Mouse (Mus musculus): ENCODE data around the gene Adam12.

Gene Adam12

DNA sequence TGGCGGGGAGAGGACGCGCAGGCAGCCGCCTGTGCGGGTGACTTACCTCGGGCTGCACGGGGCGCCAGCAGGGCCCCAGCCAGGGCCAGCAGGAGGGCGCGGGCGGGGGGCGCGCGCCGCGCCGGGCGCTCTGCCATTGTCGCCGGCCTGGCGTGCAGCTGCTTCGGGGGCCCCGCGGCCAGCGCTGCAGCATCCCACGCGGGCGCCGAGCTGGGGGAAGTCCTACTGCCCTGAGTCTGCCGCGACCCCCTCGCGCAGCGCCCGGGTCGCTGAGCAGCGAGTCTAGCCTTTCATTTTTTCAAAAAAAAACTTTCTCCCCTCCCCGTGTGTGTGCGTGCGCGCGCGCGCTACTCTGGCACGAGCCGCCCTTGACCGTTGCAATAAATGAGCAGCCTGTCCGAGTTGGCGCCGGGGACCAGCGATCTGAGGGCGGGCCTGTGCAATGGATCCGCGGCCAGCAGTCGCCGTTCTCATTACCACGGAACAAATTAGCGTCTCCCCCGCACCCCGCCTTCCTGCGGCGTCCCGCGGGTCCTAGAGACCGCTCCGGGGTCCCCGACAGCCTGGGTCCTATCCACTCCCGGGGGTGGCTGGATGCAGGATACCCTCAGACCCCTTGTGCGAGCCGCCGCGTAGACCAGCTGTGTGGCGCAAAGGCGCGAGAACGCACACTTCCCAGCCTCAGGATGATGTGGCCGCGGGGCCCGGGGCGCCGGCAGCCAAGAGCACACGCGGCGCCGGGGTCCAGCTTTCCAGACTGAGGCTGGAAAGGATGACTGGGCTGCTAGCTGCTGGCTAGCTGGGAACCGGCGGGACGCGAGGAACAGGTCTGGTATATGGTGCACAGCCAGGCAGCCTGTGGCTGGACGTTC, 7.0 kb downstream of the Adam12 start:
- DNase-seq (ENCODE audit: low spot score), result no peak

DNA sequence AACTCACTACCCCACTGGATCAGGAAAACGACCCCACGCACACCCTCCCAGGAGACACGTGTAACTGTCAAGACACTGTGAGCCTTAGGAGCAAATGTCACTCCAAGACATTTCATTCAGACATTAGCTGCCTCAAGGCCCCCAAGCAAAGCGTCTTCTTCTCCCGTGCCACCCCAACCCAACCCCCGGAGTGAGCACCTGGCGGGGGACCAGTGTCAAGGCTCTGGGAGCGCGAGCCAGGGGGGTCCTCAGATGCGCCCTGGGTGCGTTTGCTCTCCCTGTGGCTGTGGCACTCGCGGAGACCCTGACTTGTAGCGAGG, 7.6 kb downstream of the Adam12 start:
- no peak for DNase-seq (ENCODE audit: low spot score)

DNA sequence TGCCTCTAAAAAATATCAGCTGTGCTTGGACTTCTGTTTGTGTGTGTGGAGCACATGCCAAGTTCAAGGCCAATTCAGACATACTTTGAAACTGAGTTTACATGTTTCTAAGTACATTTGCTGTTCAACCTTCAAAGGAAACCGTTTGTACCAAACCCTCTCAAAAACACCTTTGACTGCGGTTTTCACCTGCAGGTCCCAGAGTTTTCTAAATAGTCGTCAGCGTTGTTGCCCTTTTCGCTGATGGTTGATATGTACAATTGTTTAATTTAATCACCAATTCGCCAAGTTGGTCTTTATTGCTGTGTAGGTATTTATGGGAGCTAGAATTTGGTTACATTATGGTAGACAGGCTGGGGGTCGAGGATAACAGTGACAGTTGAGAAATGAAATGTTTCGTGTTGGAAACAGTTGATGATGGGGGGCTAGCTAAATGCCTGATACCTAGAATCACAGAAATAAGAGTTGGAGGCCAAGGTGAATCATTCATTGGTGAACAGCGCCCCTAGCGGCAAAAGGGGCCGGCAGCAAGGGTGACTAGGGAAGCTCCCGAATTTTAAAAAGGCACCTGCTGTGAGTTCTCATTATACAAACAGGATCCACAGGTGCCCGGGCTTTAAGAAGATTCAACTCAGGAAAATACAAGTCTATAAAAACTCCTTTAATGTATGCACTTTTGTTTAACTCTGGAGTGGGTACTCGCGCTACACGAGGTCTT, 8.3 kb downstream of the Adam12 start:
- no peak for DNase-seq (ENCODE audit: low spot score)

DNA sequence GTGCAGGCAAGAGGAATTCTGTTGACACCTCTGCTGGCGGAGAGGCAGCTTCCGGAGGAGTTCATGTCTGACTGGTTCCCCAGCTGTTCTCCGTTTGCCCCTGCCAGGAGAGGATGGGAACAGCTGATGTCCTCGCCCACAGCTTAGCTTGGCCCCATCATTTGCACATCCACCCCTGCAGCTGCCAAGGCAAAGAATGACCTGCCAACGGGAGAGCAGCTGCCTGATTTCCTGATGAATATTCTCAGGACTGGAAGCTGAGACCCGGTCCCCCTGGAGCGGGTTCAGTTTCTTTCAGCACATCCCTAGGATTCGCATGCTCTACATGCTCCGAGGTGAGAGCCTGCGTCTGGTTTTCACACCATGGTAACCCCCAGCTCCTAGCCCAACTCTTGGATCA, 24.0 kb downstream of the Adam12 start:
- no peak for DNase-seq (ENCODE audit: low spot score)

DNA sequence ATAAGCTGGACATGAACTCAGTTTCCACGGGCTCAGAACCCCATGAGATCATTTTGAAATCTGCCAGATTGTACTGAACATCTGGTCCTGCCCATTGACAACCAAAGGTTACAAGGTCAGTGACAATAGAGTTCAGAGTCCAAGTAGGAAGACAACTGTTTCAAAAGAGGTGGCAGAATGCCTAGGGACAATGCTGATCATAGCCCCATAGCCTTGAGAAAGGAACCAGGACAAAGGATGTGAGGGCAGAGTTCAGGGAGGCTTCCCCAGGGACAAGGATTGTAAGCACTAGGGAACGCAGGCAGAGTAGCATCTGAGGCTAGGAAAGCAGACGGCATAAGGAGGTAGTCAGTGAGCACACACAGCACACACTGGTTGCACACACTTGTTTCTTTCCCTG, 38.9 kb downstream of the Adam12 start:
- no peak for DNase-seq (ENCODE audit: low spot score)

DNA sequence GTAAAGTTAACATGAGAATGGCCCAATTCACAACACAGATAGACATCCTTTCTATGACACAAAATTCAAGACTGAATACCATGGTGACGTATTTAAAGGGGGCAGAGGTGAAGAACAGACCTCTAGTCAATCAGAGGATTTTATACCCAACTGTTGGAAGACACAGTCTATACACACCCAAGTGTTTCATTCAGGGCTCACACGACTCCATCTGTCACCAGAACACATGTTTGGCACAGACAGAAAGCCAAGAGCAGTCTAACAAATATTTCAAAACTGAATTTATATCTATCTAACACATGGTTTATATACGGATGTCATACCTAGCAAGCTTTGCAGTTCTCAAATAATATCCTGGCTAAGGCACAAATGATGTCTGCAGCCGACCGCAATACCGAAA, 41.8 kb downstream of the Adam12 start:
- no peak for DNase-seq (ENCODE audit: low spot score)

DNA sequence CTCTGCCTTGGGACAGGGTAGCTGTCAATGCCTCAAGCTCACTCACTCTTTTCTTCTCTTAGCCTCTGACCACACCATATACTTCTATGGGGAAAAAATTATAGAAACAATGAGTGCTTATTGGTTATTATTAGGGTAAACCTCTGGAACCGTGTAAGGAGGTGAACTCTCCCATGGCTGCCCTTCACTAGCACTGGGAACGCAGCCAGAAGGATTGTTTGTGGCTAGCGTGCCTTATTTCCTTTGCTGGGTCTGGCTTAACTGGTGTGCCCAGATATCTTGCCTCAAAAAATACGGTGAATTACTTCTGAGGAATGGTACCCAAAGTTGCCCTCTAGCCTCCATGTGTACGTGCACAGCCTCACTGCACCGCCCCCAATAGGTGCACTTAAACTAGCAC, 43.4 kb downstream of the Adam12 start:
- no peak for DNase-seq (ENCODE audit: low spot score)

DNA sequence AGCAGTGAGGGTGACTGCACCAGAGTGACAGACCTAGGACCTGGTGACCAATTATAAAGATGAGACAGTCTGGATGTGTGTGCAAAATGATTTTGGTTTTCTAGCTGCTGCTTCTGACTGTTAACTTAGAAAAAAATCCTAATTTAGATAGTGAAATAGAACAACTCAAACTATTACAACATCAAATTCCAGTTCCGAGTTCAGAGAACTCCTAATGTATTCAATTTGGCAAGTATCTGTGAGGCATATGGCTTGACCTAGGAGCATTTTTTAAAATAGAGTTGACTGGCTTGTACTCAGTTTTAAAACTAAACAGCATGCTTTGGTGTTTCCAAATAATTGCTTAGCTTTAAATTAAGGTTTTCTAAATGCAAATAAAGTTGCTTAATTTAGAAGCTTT, 44.0 kb downstream of the Adam12 start:
- DNase-seq (ENCODE audit: low spot score), result no peak

DNA sequence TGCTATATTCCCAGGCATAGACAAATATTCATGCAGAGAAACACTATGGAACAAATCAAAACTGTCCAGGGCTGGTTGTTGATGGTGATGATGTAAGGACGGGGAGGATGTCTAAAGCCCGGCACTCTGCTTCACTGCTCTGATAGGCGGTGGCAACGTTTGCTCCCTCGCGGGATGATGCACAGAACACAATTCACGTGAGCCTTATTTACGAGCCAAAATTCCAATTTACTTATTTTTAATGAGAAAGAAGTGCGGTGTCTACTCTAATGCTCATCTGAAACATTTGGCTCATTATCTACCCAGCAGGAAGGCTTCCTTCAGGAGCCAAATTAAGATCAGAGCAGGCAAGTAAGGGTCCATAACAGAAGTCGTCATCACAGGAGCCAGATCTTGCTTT, 45.4 kb downstream of the Adam12 start:
- DNase-seq (ENCODE audit: low spot score), result no peak

DNA sequence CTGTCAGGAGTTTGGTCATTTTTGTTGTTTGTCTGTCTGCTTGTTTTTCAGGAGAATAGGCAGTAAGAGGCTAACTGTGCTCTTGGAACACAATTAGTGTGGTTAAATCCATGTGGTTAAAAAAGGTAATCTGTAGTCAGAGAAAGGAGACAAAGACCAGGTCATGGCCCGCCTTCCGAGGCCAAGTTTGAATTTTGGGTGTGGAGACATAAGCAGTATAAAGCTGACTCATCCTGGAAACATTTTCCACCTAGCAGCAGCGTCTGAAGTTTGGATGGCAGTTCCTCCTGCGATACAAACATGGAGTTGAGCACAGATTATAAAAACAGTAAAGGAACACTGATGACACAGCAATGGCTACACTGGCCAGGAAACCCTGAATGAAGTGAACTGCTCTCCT, 46.2 kb downstream of the Adam12 start:
- no peak for DNase-seq (ENCODE audit: low spot score)

DNA sequence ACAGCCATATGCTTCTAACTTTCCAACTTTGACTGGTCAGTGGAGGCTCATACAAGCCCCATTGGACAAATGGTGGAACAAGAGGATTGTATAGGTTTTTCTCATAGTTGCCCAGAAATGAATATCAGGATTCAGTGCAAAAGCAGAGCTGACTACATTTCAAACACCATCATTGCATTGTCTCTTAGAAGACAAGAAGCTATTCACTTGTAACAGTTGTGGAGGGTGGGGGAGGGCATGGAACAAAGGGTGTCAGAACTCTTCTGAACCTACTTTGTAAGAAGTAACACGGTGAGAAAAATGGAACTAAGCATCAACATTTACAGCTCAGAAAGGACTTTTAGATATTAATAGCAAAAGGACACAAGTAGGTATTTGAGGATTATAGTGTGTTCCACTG, 50.2 kb downstream of the Adam12 start:
- no peak for DNase-seq (ENCODE audit: low spot score)

DNA sequence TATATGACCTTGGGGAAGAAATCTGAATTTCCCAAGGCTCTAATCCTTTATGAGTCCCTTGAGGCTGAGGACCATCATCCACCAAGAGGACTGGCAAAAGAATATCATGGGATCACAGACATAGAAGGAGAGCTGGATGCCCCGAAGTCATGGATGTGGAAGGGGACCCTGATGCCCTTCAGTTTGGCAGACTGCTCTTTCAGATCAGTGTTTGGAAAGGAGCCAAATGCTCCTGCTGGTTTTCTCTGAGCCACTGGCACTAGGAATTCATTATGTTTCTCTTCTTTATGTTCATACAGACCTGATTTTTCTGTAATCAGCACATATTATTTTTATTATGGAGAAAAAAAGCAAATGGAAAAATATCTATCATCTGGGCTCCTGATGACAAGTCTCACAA, 50.9 kb downstream of the Adam12 start:
- DNase-seq (ENCODE audit: low spot score), result no peak

DNA sequence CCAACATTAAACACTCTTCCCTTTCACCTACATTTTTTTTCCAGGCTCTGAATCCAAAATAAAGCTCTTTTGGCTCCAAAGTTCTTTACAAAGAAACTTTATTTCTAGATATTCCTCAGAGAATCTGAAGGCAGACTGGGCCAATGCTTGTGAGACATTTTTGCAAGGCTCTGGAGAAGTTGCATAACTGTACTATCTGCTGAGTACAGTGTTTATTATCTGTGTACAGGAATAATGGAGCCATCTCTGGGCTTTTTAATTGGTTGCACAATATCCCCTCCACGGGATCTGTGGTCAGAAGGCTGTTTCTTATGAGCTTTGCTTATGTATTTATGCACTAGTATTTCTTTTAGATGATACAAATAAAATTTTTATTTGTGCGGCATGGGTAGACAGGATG, 54.9 kb downstream of the Adam12 start:
- DNase-seq (ENCODE audit: low spot score), result no peak

DNA sequence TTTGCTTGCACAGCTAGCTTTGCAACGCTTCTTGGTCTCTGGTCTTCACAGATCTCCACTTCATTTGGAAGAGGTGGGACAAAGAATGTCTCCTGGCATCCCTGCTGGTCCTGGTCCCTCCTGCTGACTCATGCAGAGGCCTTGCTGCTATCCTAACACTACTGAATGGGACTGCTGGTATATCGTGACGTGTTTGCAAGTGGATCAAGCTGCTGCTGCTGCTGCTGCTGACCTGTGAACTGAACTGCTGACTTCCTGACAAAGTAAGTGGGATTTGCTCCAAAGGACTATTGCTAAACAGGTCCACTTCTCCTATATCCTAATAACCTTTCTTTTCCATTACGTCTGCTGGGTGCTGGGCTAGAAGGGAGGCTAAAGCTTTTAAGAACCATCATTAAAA, 56.7 kb downstream of the Adam12 start:
- DNase-seq (ENCODE audit: low spot score), result no peak

DNA sequence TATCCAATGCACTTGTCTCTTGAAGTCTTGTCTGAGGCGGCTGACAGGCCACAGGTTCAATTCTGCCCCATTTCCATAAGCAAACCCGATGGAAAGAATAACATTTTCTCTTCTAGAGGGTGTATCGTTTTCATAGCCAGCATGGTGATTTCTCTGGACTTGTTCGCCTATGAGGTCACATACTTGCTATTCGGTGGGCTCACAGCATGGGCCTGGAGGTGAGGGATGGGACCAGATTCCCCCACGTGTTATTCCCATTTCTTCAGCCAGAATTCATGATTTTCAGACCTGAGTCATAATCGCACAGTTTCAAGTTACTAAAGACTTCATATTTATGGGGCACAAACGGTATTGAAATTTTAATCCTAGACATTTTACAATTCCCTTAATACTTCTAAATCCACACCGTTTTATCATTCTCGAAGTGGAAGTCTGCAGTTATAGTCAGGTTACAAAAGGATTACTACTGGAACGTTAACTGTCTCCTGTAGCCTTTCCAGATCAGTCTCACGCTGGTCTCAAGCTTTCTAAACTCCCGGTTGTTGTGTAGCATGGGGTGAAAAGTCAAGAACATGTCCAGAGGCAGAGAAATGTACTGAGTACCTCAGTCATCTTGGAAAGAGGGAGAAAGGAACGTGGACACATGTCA, 58.4 kb downstream of the Adam12 start:
- no peak for DNase-seq (ENCODE audit: low spot score)

DNA sequence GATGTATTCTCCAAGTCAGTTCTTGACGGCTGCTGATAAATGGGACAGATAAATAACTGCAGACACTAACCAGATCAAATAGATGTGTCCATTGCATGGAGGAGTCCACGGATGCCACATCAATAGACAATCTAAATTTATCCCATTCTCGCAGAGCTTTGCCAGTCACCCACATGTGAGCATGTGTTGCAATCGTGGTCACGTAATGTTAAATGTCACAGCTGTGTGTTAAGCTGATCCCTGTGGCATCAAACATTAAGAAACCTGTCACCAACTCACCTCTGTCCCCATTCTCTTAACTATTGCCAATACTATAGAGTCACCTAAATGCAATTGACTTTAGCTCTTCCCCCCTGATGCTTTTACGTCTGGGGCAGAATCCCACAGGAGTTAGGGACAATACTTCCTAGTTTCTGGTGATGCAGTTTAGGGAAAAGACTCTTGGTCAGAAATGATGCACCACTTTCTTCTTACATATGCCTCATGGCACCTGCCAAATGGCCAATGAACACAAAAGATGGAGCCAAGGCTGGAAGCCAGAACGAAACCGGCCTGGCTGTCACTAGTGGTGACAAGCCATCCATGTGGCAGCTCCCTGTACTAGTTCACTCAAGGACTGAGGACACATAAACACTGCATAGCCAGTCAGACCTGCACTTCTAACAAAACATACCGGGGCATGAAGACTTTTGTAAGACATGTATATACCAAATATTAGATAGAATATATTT, 61.6 kb downstream of the Adam12 start:
- DNase-seq (ENCODE audit: low spot score), result no peak

DNA sequence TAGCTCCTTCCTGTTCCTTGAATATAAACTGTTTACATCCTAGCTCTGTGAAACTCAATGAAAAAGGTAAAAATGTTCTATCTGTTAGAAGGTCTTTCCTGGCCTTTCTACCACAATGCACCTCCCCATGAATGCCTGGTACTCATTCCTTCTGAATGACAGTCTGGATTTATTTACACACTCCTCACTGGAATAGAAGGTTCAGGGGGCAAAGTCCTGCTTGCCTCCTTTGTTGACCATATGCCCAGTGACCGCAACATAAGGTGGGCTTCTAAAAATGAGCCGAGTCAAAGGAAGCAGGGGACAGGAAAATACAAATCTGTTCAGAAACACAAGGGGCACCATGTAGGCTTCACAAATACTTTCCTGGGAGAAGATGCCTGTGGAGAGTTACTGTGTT, 62.2 kb downstream of the Adam12 start:
- no peak for DNase-seq (ENCODE audit: low spot score)

DNA sequence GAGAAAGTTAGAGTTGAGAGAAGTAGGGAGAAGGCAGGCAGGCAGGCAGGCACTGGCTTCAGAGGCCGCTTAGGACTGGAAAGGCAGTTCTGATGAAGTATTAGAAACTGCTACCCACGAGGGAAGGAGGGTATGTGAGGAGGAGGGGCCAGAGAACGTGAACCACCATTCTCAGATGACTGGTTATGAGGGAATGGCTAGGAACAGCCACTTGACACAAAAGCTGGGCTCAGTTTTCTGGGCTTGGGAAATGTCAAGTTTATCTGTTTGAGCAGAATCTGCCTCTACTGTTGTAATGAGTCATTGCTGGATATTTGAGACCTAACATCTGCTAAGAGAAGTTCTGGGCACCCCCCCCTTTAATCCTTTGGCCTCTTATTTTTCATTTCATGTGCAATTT, 64.4 kb downstream of the Adam12 start:
- DNase-seq (ENCODE audit: low spot score), result no peak

DNA sequence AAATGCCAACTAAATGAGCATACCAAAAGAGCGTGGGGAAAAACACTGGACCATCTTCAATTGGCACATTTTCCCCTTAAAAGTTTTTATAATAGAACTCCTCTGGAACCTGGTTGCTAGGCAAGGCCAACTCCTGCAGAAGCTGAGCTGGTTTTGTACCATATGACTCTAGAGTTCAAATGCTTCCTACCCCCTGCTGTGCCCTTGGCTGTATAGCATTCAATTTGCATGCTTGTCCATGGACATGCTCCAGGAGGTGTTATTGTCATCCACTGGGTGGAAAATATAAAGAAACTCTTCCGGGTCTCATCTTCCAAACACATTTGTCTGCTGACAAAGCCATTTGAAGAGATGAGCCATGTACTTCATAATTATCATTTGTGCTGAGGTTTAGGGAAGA, 68.2 kb downstream of the Adam12 start:
- DNase-seq (ENCODE audit: low spot score), result no peak

DNA sequence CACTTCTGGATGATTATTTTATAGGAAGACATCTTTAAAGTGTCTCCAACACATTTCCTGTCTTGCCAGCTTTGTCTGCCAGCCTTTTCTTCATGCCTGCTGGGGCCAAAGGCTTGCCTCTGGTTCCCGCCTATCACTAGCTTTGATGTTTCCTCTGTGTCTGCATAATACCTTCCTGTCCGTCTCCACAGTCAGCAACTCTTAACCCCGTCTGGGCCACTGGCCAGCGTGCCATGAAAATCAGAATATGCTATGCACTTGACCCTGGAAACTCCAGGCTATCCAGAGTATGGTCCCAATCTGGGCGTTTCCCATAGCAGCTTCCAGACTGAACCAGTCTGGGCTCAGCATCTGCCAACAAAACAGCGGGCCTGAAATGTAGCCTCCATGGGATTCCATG, 69.1 kb downstream of the Adam12 start:
- DNase-seq (ENCODE audit: low spot score), result no peak

DNA sequence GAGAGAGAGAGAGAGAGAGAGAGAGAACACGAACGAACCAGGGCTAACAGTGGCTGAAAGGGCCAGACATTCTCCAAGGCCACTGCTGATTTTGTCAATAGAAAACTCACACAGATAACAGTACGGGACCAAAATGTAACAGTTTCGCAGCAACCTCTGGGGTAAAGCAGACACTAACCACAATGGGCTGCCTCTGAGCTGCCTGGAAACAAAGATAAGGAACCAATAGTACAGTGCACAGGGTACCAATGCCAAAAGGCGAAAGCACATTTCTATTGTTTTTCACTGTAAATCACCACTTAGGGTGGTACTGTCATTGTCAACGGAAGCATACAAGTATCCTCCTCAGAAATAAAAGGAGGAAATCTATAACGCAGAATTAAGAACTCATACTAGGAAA, 72.3 kb downstream of the Adam12 start:
- DNase-seq (ENCODE audit: low spot score), result no peak

DNA sequence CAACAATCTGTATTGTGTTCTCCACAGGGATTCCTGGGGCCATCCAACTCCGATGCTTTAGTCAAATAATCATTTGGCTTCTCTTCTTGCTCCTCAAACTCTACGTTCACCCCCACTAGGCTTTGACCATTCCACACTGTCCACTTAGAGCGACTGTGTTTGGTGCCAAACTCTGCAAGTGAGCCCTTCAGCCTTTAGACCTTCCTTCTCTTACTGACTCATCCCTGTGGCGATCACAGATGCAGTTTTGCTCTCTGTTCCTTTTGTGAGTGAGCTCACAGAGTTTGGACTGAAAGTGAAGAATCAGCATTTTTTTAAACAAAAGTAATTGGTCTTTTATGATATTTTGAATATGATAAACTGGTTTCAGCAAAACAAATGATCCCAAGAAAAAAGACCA, 80.6 kb downstream of the Adam12 start:
- DNase-seq (ENCODE audit: low spot score), result no peak

DNA sequence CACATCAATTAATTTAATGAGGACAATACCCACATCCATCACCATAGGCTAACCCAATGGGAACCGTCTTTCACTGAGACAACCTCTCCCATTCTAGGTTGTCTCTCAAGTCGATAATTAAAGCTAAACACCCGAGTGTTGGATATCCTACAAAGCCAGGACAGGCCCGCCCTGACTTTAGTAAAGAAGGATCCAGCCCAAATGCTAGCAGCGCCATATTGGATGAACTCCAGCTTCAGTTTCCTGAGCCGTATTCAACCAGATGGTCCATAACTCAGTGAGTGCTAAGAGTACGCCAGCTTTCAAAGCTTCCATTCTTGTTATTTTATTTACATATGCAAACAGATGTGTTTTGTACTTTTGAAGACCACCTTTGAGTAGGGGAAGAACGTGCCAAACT, 81.6 kb downstream of the Adam12 start:
- DNase-seq (ENCODE audit: low spot score), result no peak

All from T-cell, adult 2 months (primary cell).